Mouse (Mus musculus): ENCODE measurements around the gene Shroom3.

GRCm38 (mm10) chr5:92866546-92866945 lies 183.3 kb downstream of the Shroom3 start:
- TF ChIP-seq CTCF (conservative IDR thresholded peaks at IDR 0.05 in 1 of 2, IDR thresholded peaks at IDR 0.05 in 1 of 2; ENCODE audit: low read depth in 2 of 2, low read length in 2 of 2) (no peak), EP300 (IDR thresholded peaks at IDR 0.05; ENCODE audit: low read length) (no peak), E2F4 (IDR thresholded peaks at IDR 0.05; ENCODE audit: insufficient replicate concordance, low read depth, low read length) (no peak), POLR2A (IDR thresholded peaks at IDR 0.05; ENCODE audit: low read depth, low read length) (no peak), MXI1 (IDR thresholded peaks at IDR 0.05; ENCODE audit: low read depth, low read length) (no peak), TCF12 (IDR thresholded peaks at IDR 0.05; ENCODE audit: low read depth, low read length) (no peak), PAX5 (IDR thresholded peaks at IDR 0.05; ENCODE audit: low read length) (no peak), RCOR1 (conservative IDR thresholded peaks at IDR 0.05; ENCODE audit: low read depth, low read length) (no peak), ZC3H11A (IDR thresholded peaks at IDR 0.05; ENCODE audit: low read depth, low read length) (no peak)
